Mouse (Mus musculus) right cerebral cortex, postnatal 4 days (tissue): ENCODE results near the gene Lrriq3.
A peak's percentile ranks its signal among the peaks of the same experiment; 100 is the strongest.

ENCODE experiments used
- DNase-seq: peaks from one replicate; pipeline ENCODE4 v3.0.0-alpha.2; 2022

Lrriq3 gene

GRCm38 (mm10) chr3:155093116-155093956 lies at the start of gene Lrriq3, which contains the start of gene Fpgt:
Gene Lrriq3 (plus strand): TSS chr3:155093434.
Gene Fpgt (minus strand): TSS chr3:155093403.
- DNase-seq = peak; percentile 86

- DNase-seq = no peak
These were observed 41.2 kb upstream of the Lrriq3 start for GRCm38 (mm10) chr3:155052021-155052420.

- DNase-seq = no peak
These were observed 40.0 kb upstream of the Lrriq3 start for GRCm38 (mm10) chr3:155053189-155053588.

GRCm38 (mm10) chr3:155055231-155055916 lies 37.9 kb upstream of the Lrriq3 start, which contains the start of gene Tnni3k:
Gene Tnni3k (minus strand): TSS chr3:155055407.
- no peak for DNase-seq

GRCm38 (mm10) chr3:155056606-155057005 lies 36.6 kb upstream of the Lrriq3 start:
- no peak for DNase-seq

- no peak for DNase-seq
These were observed 35.7 kb upstream of the Lrriq3 start for GRCm38 (mm10) chr3:155057566-155057965.

GRCm38 (mm10) chr3:155058800-155059448 lies 34.3 kb upstream of the Lrriq3 start:
- DNase-seq = no peak

GRCm38 (mm10) chr3:155059449-155059822 lies 33.8 kb upstream of the Lrriq3 start:
- no peak for DNase-seq

- DNase-seq = no peak
These were observed 15.3 kb upstream of the Lrriq3 start for GRCm38 (mm10) chr3:155077908-155078307.

- no peak for DNase-seq
These were observed 1.2 kb upstream of the Lrriq3 start for GRCm38 (mm10) chr3:155092081-155092480.

GRCm38 (mm10) chr3:155099266-155099665 lies 6.0 kb downstream of the Lrriq3 start:
- DNase-seq = no peak

- no peak for DNase-seq
These were observed 12.7 kb downstream of the Lrriq3 start for GRCm38 (mm10) chr3:155105957-155106356.

GRCm38 (mm10) chr3:155137737-155138136 lies 44.5 kb downstream of the Lrriq3 start:
- DNase-seq = no peak

- no peak for DNase-seq
These were observed 47.8 kb downstream of the Lrriq3 start for GRCm38 (mm10) chr3:155141047-155141446.

GRCm38 (mm10) chr3:155144368-155144767 lies 51.1 kb downstream of the Lrriq3 start:
- DNase-seq = no peak

- no peak for DNase-seq
These were observed 68.6 kb downstream of the Lrriq3 start for GRCm38 (mm10) chr3:155161842-155162241.

GRCm38 (mm10) chr3:155180303-155180902 lies 87.2 kb downstream of the Lrriq3 start:
- DNase-seq = no peak

GRCm38 (mm10) chr3:155186456-155186855 lies 93.2 kb downstream of the Lrriq3 start:
- no peak for DNase-seq

GRCm38 (mm10) chr3:155188857-155189256 lies 95.6 kb downstream of the Lrriq3 start:
- no peak for DNase-seq

- DNase-seq = no peak
These were observed 141.7 kb downstream of the Lrriq3 start for GRCm38 (mm10) chr3:155234919-155235318.

GRCm38 (mm10) chr3:155235502-155235901 lies 142.3 kb downstream of the Lrriq3 start:
- DNase-seq = no peak
